Mouse (Mus musculus) ES-E14 (cell line): ENCODE measurements around the gene D430042O09Rik. TPM values are rescaled to one million over a fixed set of nuclear protein-coding genes. Genes with fewer than 3 reads are reported as not detected.
A peak's percentile ranks its signal among the peaks of the same experiment; 100 is the strongest.

Experiments used
- DNase-seq: peaks from one replicate; pipeline ENCODE4 v3.0.0-alpha.2; 2013; ENCODE audit warnings: low read depth, low spot score
- H3K27ac ChIP-seq: 2 replicates; pipeline ENCODE4 v1.5.1; 2012; ENCODE audit warnings: low read depth, mild to moderate bottlenecking, low read length, moderate library complexity, mixed read lengths; ENCODE audit not compliant: poor library complexity, insufficient read depth, severe bottlenecking
- H3K36me3 ChIP-seq: 2 replicates; pipeline ENCODE4 v1.6.1; 2012; ENCODE audit warnings: mild to moderate bottlenecking, low read length, moderate library complexity, mixed read lengths; ENCODE audit not compliant: control insufficient read depth, poor library complexity, insufficient read depth, severe bottlenecking
- H3K4me1 ChIP-seq, 2 experiments: fragments of 150-350 bp in 1 of 2; sonication (generic) in 1 of 2; 2 replicates each; pipeline ENCODE4 v1.6.1; 2012; ENCODE audit warnings: low read length in 2 of 2, mild to moderate bottlenecking in 1 of 2, mixed read lengths in 1 of 2; ENCODE audit not compliant: control insufficient read depth in 2 of 2, insufficient read depth in 2 of 2, poor library complexity in 1 of 2
- H3K4me3 ChIP-seq, 2 experiments: fragments of 150-350 bp in 1 of 2; sonication (generic) in 1 of 2; 2 replicates each; pipeline ENCODE4 v1.5.1; 2012; ENCODE audit warnings: low read length in 2 of 2, low read depth in 1 of 2, mild to moderate bottlenecking in 1 of 2, mixed read lengths in 1 of 2; ENCODE audit not compliant: insufficient read depth in 1 of 2, poor library complexity in 1 of 2, severe bottlenecking in 1 of 2
- H3K9ac ChIP-seq: 2 replicates; pipeline ENCODE4 v1.6.1; 2012; ENCODE audit warnings: low read depth, mild to moderate bottlenecking, low read length, mixed read lengths; ENCODE audit not compliant: poor library complexity, insufficient read depth, severe bottlenecking
- H3K9me3 ChIP-seq: fragments of 150-350 bp; sonication (generic); 2 replicates; pipeline ENCODE4 v1.6.1; 2012; ENCODE audit warnings: low read depth, mild to moderate bottlenecking, low read length; ENCODE audit not compliant: control insufficient read depth, insufficient read depth
- CHD2 ChIP-seq: IDR thresholded peaks from 2 replicates; pipeline ENCODE4 v1.6.1; 2014; ENCODE audit warnings: mild to moderate bottlenecking, low read depth, low read length, inconsistent platforms
- HCFC1 ChIP-seq: IDR thresholded peaks from 2 replicates; pipeline ENCODE4 v1.6.1; 2012; ENCODE audit warnings: low read length, inconsistent platforms, borderline replicate concordance; ENCODE audit not compliant: insufficient read depth
- MAFK ChIP-seq: IDR thresholded peaks from 2 replicates; pipeline ENCODE4 v1.6.1; 2014; ENCODE audit warnings: mild to moderate bottlenecking, low read depth, low read length, inconsistent platforms; ENCODE audit not compliant: insufficient read depth
- ZC3H11A ChIP-seq: IDR thresholded peaks from 2 replicates; pipeline ENCODE4 v1.6.1; 2012; ENCODE audit warnings: low read depth, mild to moderate bottlenecking, inconsistent platforms, low read length, borderline replicate concordance
- ZNF384 ChIP-seq: IDR thresholded peaks from 2 replicates; pipeline ENCODE4 v1.6.1; 2012; ENCODE audit warnings: low read depth, low read length, inconsistent platforms
- in situ Hi-C, 2 experiments: fragments of 600-800 bp; cut with MboI; formaldehyde crosslinking; loops; one replicate each; pipeline ENCODE4 v1.15.1; 2025; ENCODE audit warnings: low sequenced_read_pairs in 2 of 2, inconsistent platforms in 1 of 2; ENCODE audit not compliant: unreplicated experiment in 2 of 2
- total RNA-seq: library from RNA; depleted of rRNA; stranded (reverse); fragments of 300-350 nt; gene quantifications from 2 replicates; pipeline ENCODE4 v1.2.3, GENCODE M21; 2012

The D430042O09Rik gene
- total RNA-seq, 1 experiment: 4.4 TPM

DNA sequence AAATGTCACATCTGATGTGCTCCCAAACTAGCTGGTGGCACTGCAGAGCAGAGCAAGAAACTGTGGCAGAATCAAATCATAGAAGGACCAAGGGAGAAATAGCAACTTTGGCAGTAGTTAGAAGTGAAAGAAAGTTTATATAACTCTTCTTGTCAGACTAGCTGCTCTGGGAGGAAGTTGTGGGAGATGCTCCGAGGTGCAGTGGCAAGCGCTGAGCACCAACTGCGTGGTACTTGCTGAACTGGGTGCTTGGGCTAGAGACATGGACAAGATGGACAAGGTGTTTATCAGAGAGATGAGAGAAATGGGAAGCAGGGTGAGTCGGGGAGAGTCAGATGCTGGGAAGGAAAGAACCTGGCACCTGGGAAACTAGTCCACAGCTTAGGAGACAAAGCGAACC is 180.1 kb downstream of the D430042O09Rik start:
- Histone ChIP-seq H3K36me3 (no peaks in the 10 kb centered on the region), H3K4me1 (no peaks in the 10 kb centered on the region), H3K9ac (no peak overlapping the region), H3K27ac (no peak overlapping the region), H3K9me3 (no peaks in the 10 kb centered on the region), H3K4me3 (no peak overlapping the region)
- TF ChIP-seq CHD2 (no peak), HCFC1 (no peak), ZNF384 (no peak), ZC3H11A (no peak), MAFK (no peak)
- in situ Hi-C loops: no loop called here
- DNase-seq: no peak

DNA sequence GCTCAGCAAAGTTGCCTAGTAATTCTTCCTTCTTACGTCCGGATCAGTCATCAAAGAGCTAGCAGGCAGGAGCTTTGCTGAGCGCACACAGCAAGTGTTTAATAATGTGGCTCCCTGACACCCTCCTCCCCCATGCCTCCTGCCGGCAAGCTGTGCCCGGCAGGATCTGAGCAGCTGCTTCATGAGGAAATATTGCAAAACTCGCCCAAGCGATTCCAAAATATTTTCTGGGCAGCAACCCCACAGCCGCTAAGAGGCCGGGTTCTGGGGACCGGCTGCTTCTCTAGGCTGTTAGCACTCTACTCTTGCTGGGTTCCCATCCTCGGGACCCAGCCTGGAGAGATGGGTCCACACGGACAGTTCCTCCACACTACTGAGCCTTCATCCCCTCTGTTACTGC is 180.7 kb downstream of the D430042O09Rik start:
- Histone ChIP-seq H3K4me3 (no peak overlapping the region), H3K27ac (no peak overlapping the region), H3K9me3 (no peaks in the 10 kb centered on the region), H3K4me1 (no peaks in the 10 kb centered on the region), H3K9ac (no peak overlapping the region), H3K36me3 (no peaks in the 10 kb centered on the region)
- in situ Hi-C loops: no loop called here
- TF ChIP-seq ZC3H11A (no peak), CHD2 (no peak), HCFC1 (no peak), ZNF384 (no peak), MAFK (no peak)
- DNase-seq: no peak

DNA sequence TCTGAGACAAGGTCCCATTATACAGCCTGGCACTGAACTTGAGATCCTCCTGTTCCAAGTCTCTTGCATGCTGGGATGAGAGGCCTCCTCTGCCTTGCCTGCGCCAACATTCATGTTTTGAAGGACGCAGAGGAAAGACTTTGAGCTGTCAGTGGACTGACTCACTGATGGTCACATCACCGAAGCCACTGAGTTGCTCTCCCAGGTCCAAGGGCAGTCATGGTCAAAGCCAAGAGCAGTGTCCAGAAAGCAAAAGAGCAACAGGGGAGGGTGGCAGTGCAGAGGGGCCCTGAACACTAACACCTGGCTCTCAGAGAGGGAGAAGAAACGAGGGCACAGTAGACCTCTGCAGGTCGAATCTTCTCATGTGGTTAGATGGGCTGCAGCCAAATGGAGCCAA is 185.9 kb downstream of the D430042O09Rik start:
- DNase-seq: no peak
- no peaks in the 10 kb centered on the region for H3K36me3 ChIP-seq
- H3K9ac ChIP-seq: no peak overlapping the region
- H3K4me3 ChIP-seq: no peak overlapping the region
- TF ChIP-seq MAFK (no peak), ZNF384 (no peak), CHD2 (no peak), HCFC1 (no peak), ZC3H11A (no peak)
- H3K27ac ChIP-seq: no peak overlapping the region
- no peaks in the 10 kb centered on the region for H3K9me3 ChIP-seq
- in situ Hi-C loops: no loop called here
- no peaks in the 10 kb centered on the region for H3K4me1 ChIP-seq

DNA sequence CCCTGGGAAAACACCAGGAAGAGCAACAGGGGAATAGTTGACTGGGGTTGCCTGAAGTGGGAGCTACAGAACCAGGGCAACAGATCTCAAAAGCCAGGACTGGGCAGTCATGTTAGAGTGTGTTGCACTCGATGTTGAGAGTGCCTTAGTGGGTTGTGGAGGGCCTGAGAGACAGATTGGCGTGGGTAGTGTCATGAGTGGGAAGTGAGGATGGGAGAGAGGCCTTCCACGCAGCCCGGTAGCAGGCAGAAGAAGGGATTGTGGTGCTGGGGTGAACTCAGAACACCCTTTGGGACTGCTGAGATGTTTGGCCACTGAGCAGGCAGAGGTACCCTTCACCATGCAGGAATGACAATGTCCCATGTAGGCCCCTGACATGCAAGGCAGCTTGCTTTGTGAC is 189.4 kb downstream of the D430042O09Rik start:
- no peak overlapping the region for H3K4me3 ChIP-seq
- no peaks in the 10 kb centered on the region for H3K36me3 ChIP-seq
- H3K27ac ChIP-seq: no peak overlapping the region
- in situ Hi-C loops: no loop called here
- DNase-seq: no peak
- H3K9me3 ChIP-seq: no peaks in the 10 kb centered on the region
- no peaks in the 10 kb centered on the region for H3K4me1 ChIP-seq
- TF ChIP-seq MAFK (no peak), HCFC1 (no peak), CHD2 (no peak), ZC3H11A (no peak), ZNF384 (no peak)
- H3K9ac ChIP-seq: no peak overlapping the region

DNA sequence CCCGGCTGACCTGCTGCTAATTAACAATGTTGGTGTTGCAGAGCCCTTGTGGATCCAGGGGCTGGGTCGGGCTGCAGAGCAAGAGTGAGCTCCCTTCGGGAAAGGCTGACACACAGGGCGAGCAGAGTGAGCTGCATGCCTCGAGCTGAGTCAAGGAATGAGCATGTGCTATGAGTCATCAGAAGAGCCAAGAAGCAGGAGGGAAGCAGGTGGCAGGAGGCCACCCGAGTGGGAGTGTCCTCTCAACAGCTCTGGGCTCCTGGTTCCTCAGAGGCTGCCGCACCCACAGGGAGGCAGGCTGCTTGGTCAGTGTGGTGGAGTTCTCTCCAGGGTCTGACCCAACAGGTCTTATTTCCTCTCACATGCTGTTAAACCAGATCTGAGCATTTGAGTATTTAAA is 191.3 kb downstream of the D430042O09Rik start:
- Histone ChIP-seq H3K27ac (no peak overlapping the region), H3K4me3 (no peak overlapping the region), H3K9ac (no peak overlapping the region), H3K36me3 (no peaks in the 10 kb centered on the region), H3K4me1 (no peaks in the 10 kb centered on the region), H3K9me3 (no peaks in the 10 kb centered on the region)
- DNase-seq: no peak
- TF ChIP-seq MAFK (0 out of 2 replicates have a peak, but pooled peaks have one; percentile 13), CHD2 (no peak)
- in situ Hi-C loops: no loop called here
